Mouse (Mus musculus) thymus, adult 2 months (tissue): ENCODE data around the gene Hsp90ab1. TPM values are rescaled to one million over a fixed set of nuclear protein-coding genes. Genes with fewer than 3 reads are reported as not detected.
A peak's percentile ranks its signal among the peaks of the same experiment; 100 is the strongest.

Source experiments
- DNase-seq: peaks from one replicate; pipeline ENCODE4 v3.0.0; 2021
- H3K27ac ChIP-seq: fragments of 200-500 bp; 2 replicates; pipeline ENCODE4 v1.5.1; 2012; ENCODE audit warnings: low read length, control low read depth; ENCODE audit not compliant: control insufficient read depth, insufficient read depth
- H3K27me3 ChIP-seq: fragments of 200-500 bp; 2 replicates; pipeline ENCODE4 v1.6.1; 2012; ENCODE audit warnings: mild to moderate bottlenecking, low read length, moderate library complexity, mixed read lengths; ENCODE audit not compliant: control insufficient read depth, insufficient read depth
- H3K36me3 ChIP-seq: fragments of 200-500 bp; 2 replicates; pipeline ENCODE4 v1.6.1; 2012; ENCODE audit warnings: mild to moderate bottlenecking, low read length, moderate library complexity; ENCODE audit not compliant: control insufficient read depth, insufficient read depth
- H3K4me1 ChIP-seq: fragments of 200-500 bp; replicated peaks from 2 replicates; pipeline ENCODE4 v1.6.1; 2012; ENCODE audit warnings: low read length; ENCODE audit not compliant: control insufficient read depth, insufficient read depth
- H3K4me3 ChIP-seq: fragments of 200-500 bp; 2 replicates; pipeline ENCODE4 v1.5.1; 2012; ENCODE audit warnings: mild to moderate bottlenecking, low read length, control low read depth, moderate library complexity; ENCODE audit not compliant: control insufficient read depth, insufficient read depth
- CTCF ChIP-seq: fragments of 200-500 bp; IDR thresholded peaks from 2 replicates; pipeline ENCODE4 v1.5.1; 2012; ENCODE audit warnings: mild to moderate bottlenecking, control low read depth, low read length, moderate library complexity, borderline replicate concordance; ENCODE audit not compliant: control insufficient read depth, poor library complexity, insufficient read depth; ENCODE audit errors: extremely low read depth
- POLR2A ChIP-seq: fragments of 200-500 bp; IDR thresholded peaks from 2 replicates; pipeline ENCODE4 v1.6.1; 2012; ENCODE audit warnings: mild to moderate bottlenecking, low read length, control low read depth, moderate library complexity; ENCODE audit not compliant: control insufficient read depth, poor library complexity, insufficient read depth; ENCODE audit errors: extremely low read depth
- WGBS: fragments of 180-500 bp; shearing (Covaris S2); methylation state at CpG from one replicate; pipeline ENCODE4 v1.1.7; 2018; 5-methylcytosine and 5-hydroxymethylcytosine counted together
- polyA plus RNA-seq: library from polyadenylated mRNA; depleted of rRNA; stranded (reverse); fragments of >200 nt; gene quantifications from 2 replicates; pipeline ENCODE4 v1.2.3, GENCODE M21; 2012

Gene Hsp90ab1
- polyA plus RNA-seq, 1 experiment, result 455 TPM

DNA sequence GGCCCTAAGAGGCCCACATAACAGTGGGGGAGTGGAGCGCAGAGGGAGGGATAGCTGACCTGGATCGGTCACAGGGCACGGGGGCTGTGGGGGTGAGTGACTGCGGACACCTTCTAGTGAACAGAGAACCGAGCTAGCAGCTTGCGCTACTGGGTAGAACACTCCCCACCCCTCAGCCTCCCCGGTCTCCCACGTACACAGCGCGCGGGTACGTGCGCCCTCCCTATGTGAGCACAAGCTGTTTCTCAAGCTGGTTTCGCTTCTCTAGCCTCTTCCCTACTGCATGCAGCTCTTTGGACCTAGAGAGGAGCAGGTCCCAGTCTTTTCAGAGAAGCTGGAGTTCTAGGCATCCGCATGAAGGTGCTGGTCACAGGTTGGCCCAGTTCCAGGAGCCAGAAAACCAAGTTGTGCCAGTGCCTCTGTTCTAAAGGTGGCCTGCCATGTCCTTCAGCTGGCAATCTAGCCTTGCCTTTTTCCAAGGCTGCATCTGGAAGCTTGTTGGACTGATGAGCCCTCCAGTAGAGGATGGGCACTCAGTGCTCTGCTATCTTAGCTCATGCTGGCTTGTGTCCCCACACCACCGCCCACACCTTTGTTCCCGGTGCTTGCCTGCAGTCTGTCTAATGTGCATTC is 1.2 kb upstream of the Hsp90ab1 start:
- H3K27ac ChIP-seq, result peak overlapping the region; percentile 94
- H3K4me1 ChIP-seq, result peaks cover 15% of the 10 kb centered on the region
- H3K27me3 ChIP-seq, result no peaks in the 10 kb centered on the region
- DNase-seq, result peak; percentile 78
- H3K4me3 ChIP-seq, result peak overlapping the region; percentile 70
- peaks cover 25% of the 10 kb centered on the region for H3K36me3 ChIP-seq
- WGBS, result 3% methylated on average over 17 of the region's 17 CpGs
- TF ChIP-seq POLR2A, result no peak

GRCm38 (mm10) chr17:45573780-45574123 is 681 bp upstream of the Hsp90ab1 start:
- H3K4me3 ChIP-seq, result peak overlapping the region; percentile 70
- H3K27me3 ChIP-seq, result no peaks in the 10 kb centered on the region
- H3K36me3 ChIP-seq, result peaks cover 30% of the 10 kb centered on the region
- H3K27ac ChIP-seq, result peak overlapping the region; percentile 94
- no peak for TF ChIP-seq CTCF
- no peak; the same call in 1 of the 2 replicates for TF ChIP-seq POLR2A
- under 1% methylated on average over 18 of the region's 18 CpGs for WGBS
- peaks cover 15% of the 10 kb centered on the region for H3K4me1 ChIP-seq
- DNase-seq, result peak; percentile 97

- Histone ChIP-seq H3K4me1 (peaks cover 9% of the 10 kb centered on the region), H3K4me3 (peak overlapping the region; percentile 86), H3K36me3 (peaks cover 43% of the 10 kb centered on the region), H3K27ac (peak overlapping the region; percentile 64), H3K27me3 (no peaks in the 10 kb centered on the region)
- TF ChIP-seq CTCF (no peak), POLR2A (no peak)
- under 1% methylated on average over 57 of the region's 57 CpGs for WGBS
- DNase-seq, result peak; percentile 73
These were observed 676 bp downstream of the Hsp90ab1 start for GRCm38 (mm10) chr17:45572103-45573086.

GRCm38 (mm10) chr17:45569999-45570398 is 3.1 kb downstream of the Hsp90ab1 start:
- TF ChIP-seq POLR2A (no peak), CTCF (no peak)
- H3K27me3 ChIP-seq, result no peaks in the 10 kb centered on the region
- no peak overlapping the region for H3K4me3 ChIP-seq
- WGBS, result 77% methylated on average over 4 of the region's 4 CpGs
- H3K27ac ChIP-seq, result no peak overlapping the region
- DNase-seq, result no peak
- H3K4me1 ChIP-seq, result peaks cover 8% of the 10 kb centered on the region
- H3K36me3 ChIP-seq, result peaks cover 51% of the 10 kb centered on the region

GRCm38 (mm10) chr17:45568990-45569389 is 4.1 kb downstream of the Hsp90ab1 start:
- 93% methylated on average over 12 of the region's 12 CpGs for WGBS
- peaks cover 13% of the 10 kb centered on the region for H3K4me1 ChIP-seq
- H3K27ac ChIP-seq, result no peak overlapping the region
- H3K36me3 ChIP-seq, result peaks cover 51% of the 10 kb centered on the region
- no peaks in the 10 kb centered on the region for H3K27me3 ChIP-seq
- H3K4me3 ChIP-seq, result no peak overlapping the region
- no peak for DNase-seq
- TF ChIP-seq CTCF, result no peak

GRCm38 (mm10) chr17:45567162-45567601 is 5.9 kb downstream of the Hsp90ab1 start:
- Histone ChIP-seq H3K4me3 (no peak overlapping the region), H3K27ac (no peak overlapping the region), H3K4me1 (peaks cover 14% of the 10 kb centered on the region), H3K27me3 (no peaks in the 10 kb centered on the region), H3K36me3 (peaks cover 51% of the 10 kb centered on the region)
- TF ChIP-seq POLR2A, result no peak
- DNase-seq, result no peak
- 82% methylated on average over 4 of the region's 4 CpGs for WGBS
